In the genomic region with DNA sequence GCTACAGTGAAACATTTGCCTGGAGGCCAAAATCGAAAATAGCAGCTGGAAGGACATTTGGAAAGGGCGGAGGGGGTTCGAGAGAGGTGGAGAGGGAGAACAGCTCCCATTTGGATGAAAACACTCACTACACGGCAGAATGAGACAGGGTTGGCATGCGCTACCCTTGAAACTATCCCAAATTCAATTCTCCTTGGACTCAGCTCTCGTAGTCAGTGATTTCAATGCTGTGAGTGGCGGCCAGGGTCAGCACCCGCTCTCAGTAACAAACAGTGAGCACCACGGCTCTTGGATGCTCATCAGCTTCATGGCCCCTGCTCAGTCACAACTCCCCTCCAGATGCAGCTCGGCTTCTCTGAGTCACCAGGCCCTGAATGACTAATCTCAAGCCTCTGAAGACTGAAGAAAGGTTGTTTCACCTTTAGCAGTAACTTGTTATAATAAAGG, we compare ENCODE assay signal across 11 mouse cellular contexts. TPM values are rescaled to one million over a fixed set of nuclear protein-coding genes. Genes with fewer than 3 reads are reported as not detected.
DNase-seq lines count a peak whose midpoint lies in the region; ATAC-seq and TF ChIP-seq lines count a peak whose summit lies in the region.
"Had no signal": no experiment of that assay in that cellular context is flagged by ENCODE, and none has a peak within 500 bp of the region (broad histone marks: within the 10 kb centered on the region; RNA-seq: fewer than 3 reads in every experiment).

No protein-coding gene starts in this region.

- no peak for TF ChIP-seq POLR2A in brain, embryonic 14.5 days (IDR thresholded peaks at IDR 0.05; ENCODE audit: borderline replicate concordance, extremely low read depth, insufficient read depth, insufficient read length, poor library complexity, severe bottlenecking)

- H3K4me3 ChIP-seq in layer of hippocampus, adult 2 months: no peak overlapping the region

- no peak for TF ChIP-seq CTCF in layer of hippocampus, adult 2 months (conservative IDR thresholded peaks at IDR 0.05)
- no peak for TF ChIP-seq CTCF in brain, embryonic 14.5 days (IDR thresholded peaks at IDR 0.05; ENCODE audit: borderline replicate concordance, extremely low read depth, insufficient read depth, insufficient read length)

- peak; percentile 27 to 71 for DNase-seq in layer of hippocampus, postnatal 14 days (ENCODE audit: low spot score in 2 of 2)
- DNase-seq in layer of hippocampus, adult 2 months (ENCODE audit: low spot score in 2 of 2): no peak
- peak; percentile 29 for DNase-seq in adrenal gland, adult 8-10 months
- peak; percentile 32 for DNase-seq in brain, embryonic 14.5 days (ENCODE audit: low read depth)
- DNase-seq in heart, postnatal 14 days: peak; percentile 50 to 60
- DNase-seq in kidney, postnatal 4 days: no peak
- DNase-seq in thymus, postnatal 0 days (ENCODE audit: low spot score): no peak
- DNase-seq: cerebellum, adult 9-10 months had no signal

- intact Hi-C loops in heart, postnatal 14 days (cut with DNase I): loop anchor here (5.0 kb wide), 1 partner anchor 57 kb away; a partner anchor contains a TSS

- no peak for ATAC-seq in activated CD4-positive, CD25-positive, alpha-beta regulatory T cell, adult 4 months
- ATAC-seq: inflammation-experienced regulatory T-cells, adult 6 months had no signal

- H3K27ac ChIP-seq in layer of hippocampus, adult 2 months: no peak overlapping the region
- H3K27ac ChIP-seq: stomach, postnatal 0 days had no signal

RNA-seq across cellular contexts. Expression of a gene that starts 59.1 kb away (rescaled TPM):
- total RNA-seq in layer of hippocampus, postnatal 14 days (2021): 100 to 1,000 TPM; 175 to 189 TPM
- 100 to 1,000 TPM; 164 to 177 TPM for total RNA-seq in layer of hippocampus, adult 2 months (2021)
- total RNA-seq in adrenal gland, adult 8-10 months (2022): 10 to 100 TPM; 14.7 to 22.8 (median 18.6) TPM
- polyA plus RNA-seq in brain, embryonic 14.5 days (2012; rRNA removed): 32.4 and 52.1 TPM in 2 replicates
- 10 to 100 TPM; 18.5 to 22.3 TPM for total RNA-seq in heart, postnatal 14 days (2021)
- polyA plus RNA-seq in thymus, postnatal 0 days (2015; fragmentation: Nextera tagmentation; extraction: Ambion mirVana): 0.96 and 1.1 TPM in 2 replicates
- under 1 TPM; 0.41 to 0.48 TPM for polyA plus RNA-seq in activated CD4-positive, CD25-positive, alpha-beta regulatory T cell, adult 4 months (2017; shearing (Covaris generic))

Comparison
In these comparisons a context has a peak if more than half of its experiments do, and no peak if none do; other contexts are left out.
1. DNase-seq: peak in layer of hippocampus, postnatal 14 days (2 of 2), adrenal gland, adult 8-10 months (single experiment), brain, embryonic 14.5 days (single experiment) and heart, postnatal 14 days (2 of 2); none in layer of hippocampus, adult 2 months (0 of 2), kidney, postnatal 4 days (0 of 2) and thymus, postnatal 0 days (single experiment).
2. RNA of a gene that starts 59.1 kb away (total RNA-seq): 175 to 189 TPM in layer of hippocampus, postnatal 14 days and 164 to 177 TPM in layer of hippocampus, adult 2 months; 18.5 to 22.3 TPM in heart, postnatal 14 days and 14.7 to 22.8 TPM in adrenal gland, adult 8-10 months; every median in the first group is over 4 times any median in the second.